Mouse (Mus musculus) CH12F3 (cell line): ENCODE measurements around the gene Gjb4.

Experiments used
- in situ Hi-C: fragments of 300-500 bp; cut with MboI; formaldehyde crosslinking; loops from 2 replicates; pipeline ENCODE4 v1.14.3; 2020; ENCODE audit warnings: low sequenced_read_pairs

The Gjb4 gene

GRCm38 (mm10) chr4:127352594-127352993, 1.3 kb downstream of the Gjb4 start:
- in situ Hi-C loops: no loop called here

- in situ Hi-C loops: no loop called here
Observed at GRCm38 (mm10) chr4:127349560-127350300, 4.2 kb downstream of the Gjb4 start.

- in situ Hi-C loops: no loop called here
Observed at GRCm38 (mm10) chr4:127345000-127345399, 8.9 kb downstream of the Gjb4 start.

GRCm38 (mm10) chr4:127341372-127341771, 12.5 kb downstream of the Gjb4 start:
- in situ Hi-C loops: no loop called here

GRCm38 (mm10) chr4:127337668-127338067, 16.2 kb downstream of the Gjb4 start:
- in situ Hi-C loops: no loop called here

GRCm38 (mm10) chr4:127334870-127335504, 18.9 kb downstream of the Gjb4 start:
- in situ Hi-C loops: no loop called here

GRCm38 (mm10) chr4:127331171-127331570, 22.7 kb downstream of the Gjb4 start:
- in situ Hi-C loops: no loop called here

GRCm38 (mm10) chr4:127330181-127331100, 23.4 kb downstream of the Gjb4 start, which contains the start of gene Gjb3:
Gene Gjb3, minus strand, starts transcription at chr4:127330844.
- in situ Hi-C loops: no loop called here

GRCm38 (mm10) chr4:127329751-127330150, 24.1 kb downstream of the Gjb4 start:
- in situ Hi-C loops: no loop called here

- in situ Hi-C loops: no loop called here
Observed at GRCm38 (mm10) chr4:127329046-127329445, 24.8 kb downstream of the Gjb4 start.

GRCm38 (mm10) chr4:127328378-127328777, 25.5 kb downstream of the Gjb4 start:
- in situ Hi-C loops: no loop called here

GRCm38 (mm10) chr4:127327749-127328148, 26.1 kb downstream of the Gjb4 start:
- in situ Hi-C loops: no loop called here

GRCm38 (mm10) chr4:127327258-127327657, 26.6 kb downstream of the Gjb4 start:
- in situ Hi-C loops: no loop called here

- in situ Hi-C loops: no loop called here
Observed at GRCm38 (mm10) chr4:127325276-127325675, 28.6 kb downstream of the Gjb4 start.

GRCm38 (mm10) chr4:127324759-127325158, 29.1 kb downstream of the Gjb4 start:
- in situ Hi-C loops: no loop called here

- in situ Hi-C loops: no loop called here
Observed at GRCm38 (mm10) chr4:127324296-127324695, 29.6 kb downstream of the Gjb4 start.

- in situ Hi-C loops: no loop called here
Observed at GRCm38 (mm10) chr4:127323651-127324050, 30.2 kb downstream of the Gjb4 start.

GRCm38 (mm10) chr4:127319613-127320012, 34.3 kb downstream of the Gjb4 start:
- in situ Hi-C loops: loop anchor here (10.0 kb wide), 1 partner anchor 65 kb away; no protein-coding TSS in a partner anchor

- in situ Hi-C loops: loop anchor here (10.0 kb wide), 1 partner anchor 62 kb away; no protein-coding TSS in a partner anchor
Observed at GRCm38 (mm10) chr4:127317143-127317542, 36.7 kb downstream of the Gjb4 start.

GRCm38 (mm10) chr4:127315753-127316152, 38.1 kb downstream of the Gjb4 start:
- in situ Hi-C loops: loop anchor here (10.0 kb wide), 1 partner anchor 61 kb away; no protein-coding TSS in a partner anchor

- in situ Hi-C loops: loop anchor here (10.0 kb wide), 1 partner anchor 60 kb away; no protein-coding TSS in a partner anchor
Observed at GRCm38 (mm10) chr4:127314585-127314984, 39.3 kb downstream of the Gjb4 start.
